Mouse (Mus musculus) liver, embryonic 15.5 days (tissue): ENCODE measurements around the gene Ftl1-ps1. TPM values are rescaled to one million over a fixed set of nuclear protein-coding genes. Genes with fewer than 3 reads are reported as not detected.

ENCODE experiments used
- ATAC-seq: fragments of 200-750 bp; cut with Nextera tagmentation; 2 replicates; pipeline ENCODE4 v1.8.0; 2017; ENCODE audit warnings: moderate number of reproducible peaks, mild to moderate bottlenecking, moderate library complexity; ENCODE audit not compliant: insufficient read depth
- H3K27ac ChIP-seq: fragments of 300-500 bp; sonication (generic); replicated peaks from 2 replicates; pipeline ENCODE4 v1.5.1; 2015; ENCODE audit warnings: mild to moderate bottlenecking, inconsistent platforms
- H3K27me3 ChIP-seq: fragments of 300-500 bp; sonication (generic); 2 replicates; pipeline ENCODE4 v1.6.1; 2015; ENCODE audit warnings: mild to moderate bottlenecking, inconsistent platforms
- H3K36me3 ChIP-seq: fragments of 300-500 bp; sonication (generic); replicated peaks from 2 replicates; pipeline ENCODE4 v1.6.1; 2015; ENCODE audit warnings: moderate library complexity, mild to moderate bottlenecking, inconsistent platforms
- H3K4me1 ChIP-seq: fragments of 300-500 bp; sonication (generic); replicated peaks from 2 replicates; pipeline ENCODE4 v1.6.1; 2015; ENCODE audit warnings: inconsistent platforms
- H3K4me2 ChIP-seq: fragments of 300-500 bp; sonication (generic); 2 replicates; pipeline ENCODE4 v1.6.1; 2015; ENCODE audit warnings: moderate library complexity, mild to moderate bottlenecking, inconsistent platforms
- H3K4me3 ChIP-seq: fragments of 300-500 bp; sonication (generic); replicated peaks from 2 replicates; pipeline ENCODE4 v1.5.1; 2015; ENCODE audit warnings: mild to moderate bottlenecking, inconsistent platforms
- H3K9ac ChIP-seq: fragments of 300-500 bp; sonication (generic); 2 replicates; pipeline ENCODE4 v1.6.1; 2015; ENCODE audit warnings: moderate library complexity, mild to moderate bottlenecking, inconsistent platforms
- H3K9me3 ChIP-seq: fragments of 300-500 bp; sonication (generic); replicated peaks from 2 replicates; pipeline ENCODE4 v1.6.1; 2016; ENCODE audit warnings: inconsistent platforms
- WGBS: fragments of 180-500 bp; shearing (Covaris S2); methylation state at CpG from one replicate; pipeline ENCODE4 v1.1.7; 2015; ENCODE audit warnings: mixed read lengths; ENCODE audit not compliant: insufficient replicate concordance; 5-methylcytosine and 5-hydroxymethylcytosine counted together
- polyA plus RNA-seq: library from polyadenylated mRNA; unstranded; fragments of >200 nt; fragmentation: Nextera tagmentation; extraction: Ambion mirVana; gene quantifications from 2 replicates; pipeline ENCODE4 v1.2.1, GENCODE M21; 2015

The Ftl1-ps1 gene
- polyA plus RNA-seq = 70.4 and 106 TPM in 2 replicates

- 16% methylated on average over 11 of the region's 11 CpGs for WGBS
- ATAC-seq = no peak
- no peaks in the 10 kb centered on the region for H3K27me3 ChIP-seq
- H3K4me1 ChIP-seq = no peaks in the 10 kb centered on the region
- H3K36me3 ChIP-seq = no peaks in the 10 kb centered on the region
- no peak within 1 kb of the TSS for H3K4me3 ChIP-seq
- H3K27ac ChIP-seq = no peak within 1 kb of the TSS
- H3K4me2 ChIP-seq = peak within 1 kb of the TSS; percentile 29; the same call in 1 of the 2 replicates
- no peak within 1 kb of the TSS for H3K9ac ChIP-seq
- no peaks in the 10 kb centered on the region for H3K9me3 ChIP-seq
Measured at GRCm38 (mm10) chr13:74399298-74399839, at the start of gene Ftl1-ps1. TSS of gene Ftl1-ps1 (plus strand) at chr13:74399694.

- peak overlapping the region; percentile 75 for H3K27ac ChIP-seq
- ATAC-seq = peak; percentile 47
- no peaks in the 10 kb centered on the region for H3K9me3 ChIP-seq
- WGBS = under 1% methylated on average over 15 of the region's 15 CpGs
- H3K36me3 ChIP-seq = peaks cover 22% of the 10 kb centered on the region
- no peaks in the 10 kb centered on the region for H3K27me3 ChIP-seq
- peak overlapping the region; percentile 78 for H3K4me2 ChIP-seq
- peak overlapping the region; percentile 84 for H3K4me3 ChIP-seq
- H3K9ac ChIP-seq = peak overlapping the region; percentile 89
- peaks cover 20% of the 10 kb centered on the region for H3K4me1 ChIP-seq
Measured at GRCm38 (mm10) chr13:74350435-74350906, 49.0 kb upstream of the Ftl1-ps1 start.

GRCm38 (mm10) chr13:74356491-74356890 lies 43.0 kb upstream of the Ftl1-ps1 start:
- no peak overlapping the region for H3K27ac ChIP-seq
- no peaks in the 10 kb centered on the region for H3K27me3 ChIP-seq
- WGBS = 88% methylated on average over 13 of the region's 13 CpGs
- H3K4me2 ChIP-seq = no peak overlapping the region
- no peak overlapping the region for H3K4me3 ChIP-seq
- H3K9me3 ChIP-seq = no peaks in the 10 kb centered on the region
- peaks cover 75% of the 10 kb centered on the region for H3K36me3 ChIP-seq
- no peaks in the 10 kb centered on the region for H3K4me1 ChIP-seq
- H3K9ac ChIP-seq = no peak overlapping the region
- no peak for ATAC-seq

GRCm38 (mm10) chr13:74362218-74362617 lies 37.3 kb upstream of the Ftl1-ps1 start:
- 0 out of 2 replicates have a peak, but pooled peaks cover 6% of the 10 kb centered on the region for H3K4me1 ChIP-seq
- no peaks in the 10 kb centered on the region for H3K9me3 ChIP-seq
- H3K9ac ChIP-seq = no peak overlapping the region
- no peak overlapping the region for H3K4me2 ChIP-seq
- H3K4me3 ChIP-seq = no peak overlapping the region
- 57% methylated on average over 2 of the region's 2 CpGs for WGBS
- ATAC-seq = no peak
- H3K27me3 ChIP-seq = no peaks in the 10 kb centered on the region
- no peak overlapping the region for H3K27ac ChIP-seq
- peaks cover 38% of the 10 kb centered on the region for H3K36me3 ChIP-seq

- WGBS = 73% methylated on average over 13 of the region's 13 CpGs
- Histone ChIP-seq H3K27ac (no peak overlapping the region), H3K9me3 (no peaks in the 10 kb centered on the region), H3K4me2 (no peak overlapping the region), H3K27me3 (no peaks in the 10 kb centered on the region), H3K36me3 (peaks cover 29% of the 10 kb centered on the region), H3K4me1 (0 out of 2 replicates have a peak, but pooled peaks cover 6% of the 10 kb centered on the region), H3K9ac (no peak overlapping the region), H3K4me3 (no peak overlapping the region)
- no peak for ATAC-seq
Measured at GRCm38 (mm10) chr13:74363176-74363858, 36.2 kb upstream of the Ftl1-ps1 start.

- ATAC-seq = 0 out of 2 replicates have a peak, but pooled peaks have one; percentile 25
- H3K9me3 ChIP-seq = no peaks in the 10 kb centered on the region
- no peaks in the 10 kb centered on the region for H3K27me3 ChIP-seq
- WGBS = 64% methylated on average over 8 of the region's 8 CpGs
- H3K4me2 ChIP-seq = no peak within 1 kb of the TSS
- H3K9ac ChIP-seq = no peak within 1 kb of the TSS
- H3K4me1 ChIP-seq = 0 out of 2 replicates have a peak, but pooled peaks cover 6% of the 10 kb centered on the region
- H3K36me3 ChIP-seq = peaks cover 23% of the 10 kb centered on the region
- H3K4me3 ChIP-seq = no peak within 1 kb of the TSS
- no peak within 1 kb of the TSS for H3K27ac ChIP-seq
Measured at GRCm38 (mm10) chr13:74363859-74364235, 35.6 kb upstream of the Ftl1-ps1 start, which contains the start of gene Lrrc14b. TSS of gene Lrrc14b (minus strand) at chr13:74364005.

- no peak overlapping the region for H3K4me3 ChIP-seq
- no peak overlapping the region for H3K4me2 ChIP-seq
- no peak overlapping the region for H3K27ac ChIP-seq
- ATAC-seq = no peak
- no peaks in the 10 kb centered on the region for H3K4me1 ChIP-seq
- H3K27me3 ChIP-seq = no peaks in the 10 kb centered on the region
- WGBS = 63% methylated on average over 10 of the region's 10 CpGs
- H3K36me3 ChIP-seq = no peaks in the 10 kb centered on the region
- H3K9ac ChIP-seq = no peak overlapping the region
- no peaks in the 10 kb centered on the region for H3K9me3 ChIP-seq
Measured at GRCm38 (mm10) chr13:74381533-74382276, 17.8 kb upstream of the Ftl1-ps1 start.

GRCm38 (mm10) chr13:74382289-74382688 lies 17.2 kb upstream of the Ftl1-ps1 start:
- no peaks in the 10 kb centered on the region for H3K4me1 ChIP-seq
- no peaks in the 10 kb centered on the region for H3K9me3 ChIP-seq
- 59% methylated on average over 3 of the region's 3 CpGs for WGBS
- ATAC-seq = no peak
- no peaks in the 10 kb centered on the region for H3K27me3 ChIP-seq
- no peak overlapping the region for H3K4me2 ChIP-seq
- H3K9ac ChIP-seq = no peak overlapping the region
- no peak overlapping the region for H3K4me3 ChIP-seq
- H3K27ac ChIP-seq = no peak overlapping the region
- no peaks in the 10 kb centered on the region for H3K36me3 ChIP-seq

- no peak for ATAC-seq
- peak overlapping the region; percentile 55 for H3K4me2 ChIP-seq
- H3K4me3 ChIP-seq = peak overlapping the region; percentile 60
- 50% methylated on average over 6 of the region's 6 CpGs for WGBS
- no peak overlapping the region for H3K27ac ChIP-seq
- H3K9ac ChIP-seq = no peak overlapping the region
- no peaks in the 10 kb centered on the region for H3K36me3 ChIP-seq
- H3K4me1 ChIP-seq = no peaks in the 10 kb centered on the region
- H3K27me3 ChIP-seq = no peaks in the 10 kb centered on the region
- H3K9me3 ChIP-seq = no peaks in the 10 kb centered on the region
Measured at GRCm38 (mm10) chr13:74389730-74390129, 9.8 kb upstream of the Ftl1-ps1 start.

GRCm38 (mm10) chr13:74390371-74390990 lies 9.0 kb upstream of the Ftl1-ps1 start, which contains the start of gene Zfp72:
TSS of gene Zfp72 (minus strand) at chr13:74390836.
- WGBS = 1% methylated on average over 14 of the region's 14 CpGs
- Histone ChIP-seq H3K4me1 (no peaks in the 10 kb centered on the region), H3K4me3 (peak within 1 kb of the TSS; percentile 60), H3K4me2 (peak within 1 kb of the TSS; percentile 55), H3K36me3 (no peaks in the 10 kb centered on the region), H3K9ac (peak within 1 kb of the TSS; percentile 48; the same call in 1 of the 2 replicates), H3K27me3 (no peaks in the 10 kb centered on the region), H3K9me3 (no peaks in the 10 kb centered on the region), H3K27ac (no peak within 1 kb of the TSS)
- ATAC-seq = no peak
